Mouse (Mus musculus): ENCODE measurements at regions not wholly inside any gene's neighbourhood (a gene's known extent, or its start where the extent isn't known, plus 50 kb on each side); places are given as distances from the start of the nearest gene placed in this dataset.

- TF ChIP-seq POLR2A (IDR thresholded peaks at IDR 0.05; ENCODE audit: borderline replicate concordance, insufficient read depth, low read length) (no peak), CTCF (IDR thresholded peaks at IDR 0.05; ENCODE audit: borderline replicate concordance, insufficient read depth, low read depth, low read length) (no peak)
- H3K27me3 ChIP-seq (ENCODE audit: control insufficient read depth, insufficient read depth, low read length) = no peaks in the 10 kb centered on the region
- H3K4me3 ChIP-seq (replicated peaks; ENCODE audit: insufficient read depth, low read depth, low read length) = no peak overlapping the region
- 90% methylated on average over 8 of the region's 8 CpGs for WGBS
- H3K4me1 ChIP-seq (ENCODE audit: control insufficient read depth, insufficient read depth, low read length) = no peaks in the 10 kb centered on the region
- H3K27ac ChIP-seq (ENCODE audit: insufficient read depth, low read length) = no peak overlapping the region
- DNase-seq = no peak
These were observed 93.5 kb upstream of the Nkx1-1 start for GRCm38 (mm10) chr5:33527316-33527715.

- TF ChIP-seq CTCF (IDR thresholded peaks at IDR 0.05; ENCODE audit: borderline replicate concordance, insufficient read depth, low read depth, low read length) (no peak), POLR2A (IDR thresholded peaks at IDR 0.05; ENCODE audit: borderline replicate concordance, insufficient read depth, low read length) (no peak)
- DNase-seq = peak in 1 of 2 experiments; percentile 47
- Histone ChIP-seq H3K4me1 (ENCODE audit: control insufficient read depth, insufficient read depth, low read length) (peaks cover 3% of the 10 kb centered on the region; the same call in 1 of the 2 replicates), H3K4me3 (replicated peaks; ENCODE audit: insufficient read depth, low read depth, low read length) (no peak overlapping the region), H3K27ac (ENCODE audit: insufficient read depth, low read length) (peak overlapping the region; percentile 5; the same call in 1 of the 2 replicates), H3K27me3 (ENCODE audit: control insufficient read depth, insufficient read depth, low read length) (no peaks in the 10 kb centered on the region)
- 45% methylated on average over 16 of the region's 16 CpGs for WGBS
These were observed 88.4 kb upstream of the Nkx1-1 start for GRCm38 (mm10) chr5:33521951-33522742.

GRCm38 (mm10) chr5:33520856-33521255, 87.1 kb upstream of the Nkx1-1 start:
- WGBS = 87% methylated on average over 10 of the region's 10 CpGs

GRCm38 (mm10) chr5:33519394-33519793, 85.6 kb upstream of the Nkx1-1 start:
- H3K4me3 ChIP-seq (replicated peaks; ENCODE audit: insufficient read depth, low read depth, low read length) = no peak overlapping the region
- no peak overlapping the region for H3K27ac ChIP-seq (ENCODE audit: insufficient read depth, low read length)
- H3K27me3 ChIP-seq (ENCODE audit: control insufficient read depth, insufficient read depth, low read length) = no peaks in the 10 kb centered on the region
- no peak for DNase-seq
- TF ChIP-seq POLR2A (IDR thresholded peaks at IDR 0.05; ENCODE audit: borderline replicate concordance, insufficient read depth, low read length) = no peak
- WGBS = 97% methylated on average over 3 of the region's 3 CpGs
- H3K4me1 ChIP-seq (ENCODE audit: control insufficient read depth, insufficient read depth, low read length) = peaks cover 3% of the 10 kb centered on the region; the same call in 1 of the 2 replicates

More at GRCm38 (mm10) chr5:33520856-33521255, 87.1 kb upstream of the Nkx1-1 start:
- Histone ChIP-seq H3K4me3 (replicated peaks; ENCODE audit: insufficient read depth, low read depth, low read length) (no peak overlapping the region), H3K27me3 (ENCODE audit: control insufficient read depth, insufficient read depth, low read length) (no peaks in the 10 kb centered on the region), H3K4me1 (ENCODE audit: control insufficient read depth, insufficient read depth, low read length) (peaks cover 3% of the 10 kb centered on the region; the same call in 1 of the 2 replicates), H3K27ac (ENCODE audit: insufficient read depth, low read length) (no peak overlapping the region)
- no peak for DNase-seq
- TF ChIP-seq CTCF (IDR thresholded peaks at IDR 0.05; ENCODE audit: borderline replicate concordance, insufficient read depth, low read depth, low read length) = no peak
- TF ChIP-seq POLR2A (IDR thresholded peaks at IDR 0.05; ENCODE audit: borderline replicate concordance, insufficient read depth, low read length) = no peak

- TF ChIP-seq POLR2A (IDR thresholded peaks at IDR 0.05; ENCODE audit: borderline replicate concordance, insufficient read depth, low read length) = no peak
- TF ChIP-seq CTCF (IDR thresholded peaks at IDR 0.05; ENCODE audit: borderline replicate concordance, insufficient read depth, low read depth, low read length) = no peak
- H3K4me1 ChIP-seq (ENCODE audit: control insufficient read depth, insufficient read depth, low read length) = peaks cover 3% of the 10 kb centered on the region; the same call in 1 of the 2 replicates
- H3K4me3 ChIP-seq (replicated peaks; ENCODE audit: insufficient read depth, low read depth, low read length) = no peak overlapping the region
- H3K27ac ChIP-seq (ENCODE audit: insufficient read depth, low read length) = no peak overlapping the region
- DNase-seq = no peak
- 67% methylated on average over 6 of the region's 6 CpGs for WGBS
- H3K27me3 ChIP-seq (ENCODE audit: control insufficient read depth, insufficient read depth, low read length) = no peaks in the 10 kb centered on the region
These were observed 85.1 kb upstream of the Nkx1-1 start for GRCm38 (mm10) chr5:33518860-33519259.

GRCm38 (mm10) chr5:33517625-33518024, 83.8 kb upstream of the Nkx1-1 start:
- Histone ChIP-seq H3K4me1 (ENCODE audit: control insufficient read depth, insufficient read depth, low read length) (peaks cover 3% of the 10 kb centered on the region; the same call in 1 of the 2 replicates), H3K27ac (ENCODE audit: insufficient read depth, low read length) (no peak overlapping the region), H3K27me3 (ENCODE audit: control insufficient read depth, insufficient read depth, low read length) (no peaks in the 10 kb centered on the region), H3K4me3 (replicated peaks; ENCODE audit: insufficient read depth, low read depth, low read length) (no peak overlapping the region)
- 70% methylated on average over 8 of the region's 8 CpGs for WGBS
- no peak for DNase-seq
- TF ChIP-seq POLR2A (IDR thresholded peaks at IDR 0.05; ENCODE audit: borderline replicate concordance, insufficient read depth, low read length) (no peak), CTCF (IDR thresholded peaks at IDR 0.05; ENCODE audit: borderline replicate concordance, insufficient read depth, low read depth, low read length) (no peak)

GRCm38 (mm10) chr5:33516211-33516610, 82.4 kb upstream of the Nkx1-1 start:
- H3K4me3 ChIP-seq (replicated peaks; ENCODE audit: insufficient read depth, low read depth, low read length) = no peak overlapping the region
- H3K4me1 ChIP-seq (ENCODE audit: control insufficient read depth, insufficient read depth, low read length) = no peaks in the 10 kb centered on the region
- DNase-seq = no peak
- 85% methylated on average over 3 of the region's 3 CpGs for WGBS
- H3K27me3 ChIP-seq (ENCODE audit: control insufficient read depth, insufficient read depth, low read length) = no peaks in the 10 kb centered on the region
- H3K27ac ChIP-seq (ENCODE audit: insufficient read depth, low read length) = no peak overlapping the region
- no peak for TF ChIP-seq POLR2A (IDR thresholded peaks at IDR 0.05; ENCODE audit: borderline replicate concordance, insufficient read depth, low read length)
- no peak for TF ChIP-seq CTCF (IDR thresholded peaks at IDR 0.05; ENCODE audit: borderline replicate concordance, insufficient read depth, low read depth, low read length)

- H3K27me3 ChIP-seq (ENCODE audit: control insufficient read depth, insufficient read depth, low read length) = no peaks in the 10 kb centered on the region
- TF ChIP-seq POLR2A (IDR thresholded peaks at IDR 0.05; ENCODE audit: borderline replicate concordance, insufficient read depth, low read length) (no peak), CTCF (IDR thresholded peaks at IDR 0.05; ENCODE audit: borderline replicate concordance, insufficient read depth, low read depth, low read length) (no peak)
- H3K4me3 ChIP-seq (replicated peaks; ENCODE audit: insufficient read depth, low read depth, low read length) = peak overlapping the region; percentile 34
- DNase-seq = peak; percentile 3 to 19
- 20% methylated on average over 22 of the region's 22 CpGs for WGBS
- no peaks in the 10 kb centered on the region for H3K4me1 ChIP-seq (ENCODE audit: control insufficient read depth, insufficient read depth, low read length)
- no peak overlapping the region for H3K27ac ChIP-seq (ENCODE audit: insufficient read depth, low read length)
These were observed 78.6 kb upstream of the Nkx1-1 start for GRCm38 (mm10) chr5:33512253-33512884.
